In the genomic region with DNA sequence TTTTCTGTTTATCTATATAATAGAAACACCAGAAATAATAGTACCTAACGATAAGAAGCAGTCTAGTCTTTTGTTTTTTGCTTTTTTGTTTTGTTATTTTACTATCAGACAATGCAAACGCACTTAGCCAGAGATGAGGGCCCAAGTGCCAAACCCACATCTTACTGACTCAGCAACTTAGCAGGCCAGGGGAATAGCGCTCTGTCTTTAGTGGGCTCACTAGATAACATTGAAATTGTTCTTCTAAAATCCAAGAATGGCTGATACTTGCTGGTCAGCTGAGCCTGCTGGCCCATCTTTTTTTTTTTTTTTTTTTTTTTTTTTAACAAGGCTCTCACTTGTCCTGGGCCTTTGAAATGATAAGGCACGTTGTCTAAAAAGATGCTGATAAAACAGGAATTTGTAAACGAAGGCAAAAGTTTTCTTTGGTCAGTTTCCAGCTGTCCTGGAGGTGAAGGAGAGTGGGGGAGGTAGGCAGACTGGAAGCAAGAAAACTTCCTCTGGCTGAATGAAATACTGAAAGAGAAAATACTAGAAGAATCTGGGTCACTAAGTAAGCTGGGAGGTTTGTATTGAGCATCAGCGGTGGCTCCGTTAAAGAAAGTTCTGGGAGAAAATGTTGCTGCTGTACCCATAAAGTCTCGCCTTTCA, we compare ENCODE assay signal across 8 mouse cellular contexts.
DNase-seq lines count a peak whose midpoint lies in the region; ATAC-seq and TF ChIP-seq lines count a peak whose summit lies in the region.

No protein-coding gene starts in this region.

- intact Hi-C loops in heart, postnatal 25 days (cut with DNase I), result no loop called here

- H3K9ac ChIP-seq in stomach, embryonic 16.5 days (ENCODE audit: low read length), result peak overlapping the region; percentile 83

- H3K9me3 ChIP-seq in limb, embryonic 10.5 days (replicated peaks), result no peaks in the 10 kb centered on the region
- no peaks in the 10 kb centered on the region for H3K9me3 ChIP-seq in stomach, embryonic 16.5 days (replicated peaks; ENCODE audit: control insufficient read depth, low read length)

- WGBS in spleen, adult 2 months, result 78% methylated on average over 8 of the region's 8 CpGs
- WGBS in limb, embryonic 10.5 days, result 39% methylated on average over 8 of the region's 8 CpGs
- WGBS in stomach, embryonic 16.5 days, result 29% methylated on average over 8 of the region's 8 CpGs

- no peak overlapping the region for H3K27ac ChIP-seq in spleen, adult 2 months (ENCODE audit: insufficient read depth, low read length)
- peak overlapping the region; percentile 97 for H3K27ac ChIP-seq in limb, embryonic 10.5 days
- H3K27ac ChIP-seq in stomach, embryonic 16.5 days (ENCODE audit: low read length), result peak overlapping the region; percentile 99

- no peak for TF ChIP-seq CTCF in spleen, adult 2 months (IDR thresholded peaks at IDR 0.05; ENCODE audit: extremely low read depth, insufficient read depth, insufficient read length, insufficient replicate concordance)

- no peak for TF ChIP-seq POLR2A in spleen, adult 2 months (IDR thresholded peaks at IDR 0.05; ENCODE audit: low read depth, low read length)

- peak overlapping the region; percentile 28 for H3K4me2 ChIP-seq in stomach, embryonic 16.5 days (ENCODE audit: low read depth, low read length)

- no peak for ATAC-seq in stomach, embryonic 16.5 days (ENCODE audit: insufficient read depth, low FRiP score)

- no peaks in the 10 kb centered on the region for H3K36me3 ChIP-seq in spleen, adult 2 months (ENCODE audit: control insufficient read depth, insufficient read depth, low read length)
- H3K36me3 ChIP-seq in limb, embryonic 10.5 days, result peaks cover 32% of the 10 kb centered on the region
- H3K36me3 ChIP-seq in stomach, embryonic 16.5 days (ENCODE audit: control insufficient read depth, insufficient read depth, low read length), result no peaks in the 10 kb centered on the region

- H3K4me3 ChIP-seq in spleen, adult 2 months (ENCODE audit: extremely low read depth, insufficient read depth, insufficient read length), result peak overlapping the region; percentile 4; the same call in 1 of the 2 replicates
- peak overlapping the region; percentile 69 for H3K4me3 ChIP-seq in limb, embryonic 10.5 days
- peak overlapping the region; percentile 61 for H3K4me3 ChIP-seq in stomach, embryonic 16.5 days (replicated peaks; ENCODE audit: low read length)

- no peaks in the 10 kb centered on the region for H3K27me3 ChIP-seq in spleen, adult 2 months (ENCODE audit: control insufficient read depth, insufficient read depth, low read length)
- H3K27me3 ChIP-seq in limb, embryonic 10.5 days (ENCODE audit: low read depth, poor library complexity, severe bottlenecking), result no peaks in the 10 kb centered on the region
- no peaks in the 10 kb centered on the region for H3K27me3 ChIP-seq in stomach, embryonic 16.5 days (ENCODE audit: control insufficient read depth, insufficient read depth, low read length)

- no peaks in the 10 kb centered on the region for H3K4me1 ChIP-seq in spleen, adult 2 months (ENCODE audit: control insufficient read depth, insufficient read depth, insufficient read length)
- peaks cover 24% of the 10 kb centered on the region for H3K4me1 ChIP-seq in limb, embryonic 10.5 days
- peaks cover 5% of the 10 kb centered on the region; the same call in 1 of the 2 replicates for H3K4me1 ChIP-seq in stomach, embryonic 16.5 days (ENCODE audit: control insufficient read depth, insufficient read depth, low read length)

- DNase-seq in heart, adult 11 months, result peak; percentile 90
- no peak for DNase-seq in heart, postnatal 25 days (ENCODE audit: low spot score)
- DNase-seq in spleen, adult 2 months (ENCODE audit: low read depth in 1 of 2, low spot score in 2 of 2), result no peak
- no peak for DNase-seq in spleen, postnatal 14 days (ENCODE audit: low spot score in 2 of 2)
- no peak for DNase-seq in limb, embryonic 10.5 days (ENCODE audit: low spot score)
- DNase-seq in urinary bladder, adult 2 months (ENCODE audit: low spot score), result no peak
- no peak for DNase-seq in adrenal gland, postnatal 14 days

Comparison
In these comparisons a context has a peak if more than half of its experiments do, and no peak if none do; other contexts are left out.
1. H3K4me3 ChIP-seq: peak in every context shown above with its lines; median percentile 69 in limb, embryonic 10.5 days; 61 in stomach, embryonic 16.5 days; 4 in spleen, adult 2 months.